Mouse (Mus musculus): Measurements from ENCODE around the gene Etv6. TPM values are rescaled to one million over a fixed set of nuclear protein-coding genes. Genes with fewer than 3 reads are reported as not detected.

The Etv6 gene
- polyA plus RNA-seq, 2 experiments, result 13.9 to 16.5 TPM

GRCm38 (mm10) chr6:134243546-134243945, 208.0 kb downstream of the Etv6 start:
- Histone ChIP-seq H3K4me2 (replicated peaks; ENCODE audit: low read depth, low read length, severe bottlenecking) (no peak overlapping the region), H3K4me3 (replicated peaks; ENCODE audit: low read length) (no peak overlapping the region), H3K27me3 (ENCODE audit: control insufficient read depth, insufficient read depth, low read length) (no peaks in the 10 kb centered on the region), H3K9me3 (ENCODE audit: control insufficient read depth, low read length) (0 out of 2 replicates have a peak, but pooled peaks cover 2% of the 10 kb centered on the region), H3K36me3 (ENCODE audit: control insufficient read depth, insufficient read depth, low read length) (peaks cover 17% of the 10 kb centered on the region), H3K9ac (ENCODE audit: low read depth, low read length, severe bottlenecking) (no peak overlapping the region), H3K27ac (replicated peaks; ENCODE audit: low read depth, low read length) (no peak overlapping the region), H3K4me1 (ENCODE audit: control insufficient read depth, insufficient read depth, low read length) (no peaks in the 10 kb centered on the region)
- no peak for ATAC-seq (ENCODE audit: low FRiP score, low read depth)
- 74% methylated on average over 4 of the region's 4 CpGs for WGBS
- TF ChIP-seq POLR2A (IDR thresholded peaks at IDR 0.05; ENCODE audit: borderline replicate concordance, extremely low read depth, insufficient read depth, insufficient read length), result no peak
- no peak for DNase-seq (ENCODE audit: low spot score)

- no peak overlapping the region for H3K4me3 ChIP-seq (replicated peaks; ENCODE audit: low read length)
- DNase-seq (ENCODE audit: low spot score) (no peak), ATAC-seq (ENCODE audit: low FRiP score, low read depth) (no peak)
- H3K27me3 ChIP-seq (ENCODE audit: control insufficient read depth, insufficient read depth, low read length), result no peaks in the 10 kb centered on the region
- WGBS, result 80% methylated on average over 4 of the region's 4 CpGs
- 0 out of 2 replicates have a peak, but pooled peaks cover 2% of the 10 kb centered on the region for H3K9me3 ChIP-seq (ENCODE audit: control insufficient read depth, low read length)
- no peak overlapping the region for H3K4me2 ChIP-seq (replicated peaks; ENCODE audit: low read depth, low read length, severe bottlenecking)
- TF ChIP-seq POLR2A (IDR thresholded peaks at IDR 0.05; ENCODE audit: borderline replicate concordance, extremely low read depth, insufficient read depth, insufficient read length), result no peak
- H3K27ac ChIP-seq (replicated peaks; ENCODE audit: low read depth, low read length), result no peak overlapping the region
- H3K9ac ChIP-seq (ENCODE audit: low read depth, low read length, severe bottlenecking), result no peak overlapping the region
- peaks cover 22% of the 10 kb centered on the region for H3K36me3 ChIP-seq (ENCODE audit: control insufficient read depth, insufficient read depth, low read length)
- H3K4me1 ChIP-seq (ENCODE audit: control insufficient read depth, insufficient read depth, low read length), result no peaks in the 10 kb centered on the region
These were observed 208.6 kb downstream of the Etv6 start for GRCm38 (mm10) chr6:134244071-134244470.

- TF ChIP-seq POLR2A (IDR thresholded peaks at IDR 0.05; ENCODE audit: borderline replicate concordance, extremely low read depth, insufficient read depth, insufficient read length), result no peak
- Histone ChIP-seq H3K27ac (replicated peaks; ENCODE audit: low read depth, low read length) (no peak overlapping the region), H3K4me3 (replicated peaks; ENCODE audit: low read length) (no peak overlapping the region), H3K27me3 (ENCODE audit: control insufficient read depth, insufficient read depth, low read length) (no peaks in the 10 kb centered on the region), H3K9ac (ENCODE audit: low read depth, low read length, severe bottlenecking) (no peak overlapping the region), H3K4me2 (replicated peaks; ENCODE audit: low read depth, low read length, severe bottlenecking) (no peak overlapping the region), H3K36me3 (ENCODE audit: control insufficient read depth, insufficient read depth, low read length) (peaks cover 17% of the 10 kb centered on the region), H3K9me3 (ENCODE audit: control insufficient read depth, low read length) (no peaks in the 10 kb centered on the region), H3K4me1 (ENCODE audit: control insufficient read depth, insufficient read depth, low read length) (no peaks in the 10 kb centered on the region)
- no peak for ATAC-seq (ENCODE audit: low FRiP score, low read depth)
- no peak for DNase-seq (ENCODE audit: low spot score)
- WGBS, result 92% methylated on average over 2 of the region's 2 CpGs
These were observed 210.6 kb downstream of the Etv6 start for GRCm38 (mm10) chr6:134246109-134246508.

GRCm38 (mm10) chr6:134247324-134247723, 211.8 kb downstream of the Etv6 start:
- ATAC-seq (ENCODE audit: low FRiP score, low read depth), result no peak
- H3K27ac ChIP-seq (replicated peaks; ENCODE audit: low read depth, low read length), result no peak overlapping the region

GRCm38 (mm10) chr6:134248720-134249119, 213.2 kb downstream of the Etv6 start:
- H3K36me3 ChIP-seq (ENCODE audit: control insufficient read depth, insufficient read depth, low read length), result peaks cover 13% of the 10 kb centered on the region
- no peak overlapping the region for H3K4me3 ChIP-seq (replicated peaks; ENCODE audit: low read length)
- no peak overlapping the region for H3K9ac ChIP-seq (ENCODE audit: low read depth, low read length, severe bottlenecking)
- DNase-seq (ENCODE audit: low spot score), result no peak
- ATAC-seq (ENCODE audit: low FRiP score, low read depth), result no peak
- no peak overlapping the region for H3K27ac ChIP-seq (replicated peaks; ENCODE audit: low read depth, low read length)
- H3K4me1 ChIP-seq (ENCODE audit: control insufficient read depth, insufficient read depth, low read length), result no peaks in the 10 kb centered on the region
- no peaks in the 10 kb centered on the region for H3K9me3 ChIP-seq (ENCODE audit: control insufficient read depth, low read length)
- TF ChIP-seq POLR2A (IDR thresholded peaks at IDR 0.05; ENCODE audit: borderline replicate concordance, extremely low read depth, insufficient read depth, insufficient read length), result no peak
- no peaks in the 10 kb centered on the region for H3K27me3 ChIP-seq (ENCODE audit: control insufficient read depth, insufficient read depth, low read length)
- 75% methylated on average over 19 of the region's 19 CpGs for WGBS
- H3K4me2 ChIP-seq (replicated peaks; ENCODE audit: low read depth, low read length, severe bottlenecking), result no peak overlapping the region

More at GRCm38 (mm10) chr6:134247324-134247723, 211.8 kb downstream of the Etv6 start:
- DNase-seq (ENCODE audit: low spot score), result no peak
- Histone ChIP-seq H3K4me1 (ENCODE audit: control insufficient read depth, insufficient read depth, low read length) (no peaks in the 10 kb centered on the region), H3K27me3 (ENCODE audit: control insufficient read depth, insufficient read depth, low read length) (no peaks in the 10 kb centered on the region), H3K9me3 (ENCODE audit: control insufficient read depth, low read length) (no peaks in the 10 kb centered on the region), H3K4me3 (replicated peaks; ENCODE audit: low read length) (no peak overlapping the region), H3K9ac (ENCODE audit: low read depth, low read length, severe bottlenecking) (no peak overlapping the region), H3K36me3 (ENCODE audit: control insufficient read depth, insufficient read depth, low read length) (peaks cover 13% of the 10 kb centered on the region), H3K4me2 (replicated peaks; ENCODE audit: low read depth, low read length, severe bottlenecking) (no peak overlapping the region)
- WGBS, result 91% methylated on average over 9 of the region's 9 CpGs
- no peak for TF ChIP-seq POLR2A (IDR thresholded peaks at IDR 0.05; ENCODE audit: borderline replicate concordance, extremely low read depth, insufficient read depth, insufficient read length)

GRCm38 (mm10) chr6:134250764-134251163, 215.3 kb downstream of the Etv6 start:
- Histone ChIP-seq H3K9me3 (ENCODE audit: control insufficient read depth, low read length) (no peaks in the 10 kb centered on the region), H3K4me2 (replicated peaks; ENCODE audit: low read depth, low read length, severe bottlenecking) (no peak overlapping the region), H3K4me3 (replicated peaks; ENCODE audit: low read length) (no peak overlapping the region), H3K27ac (replicated peaks; ENCODE audit: low read depth, low read length) (no peak overlapping the region), H3K9ac (ENCODE audit: low read depth, low read length, severe bottlenecking) (no peak overlapping the region), H3K4me1 (ENCODE audit: control insufficient read depth, insufficient read depth, low read length) (no peaks in the 10 kb centered on the region), H3K27me3 (ENCODE audit: control insufficient read depth, insufficient read depth, low read length) (no peaks in the 10 kb centered on the region), H3K36me3 (ENCODE audit: control insufficient read depth, insufficient read depth, low read length) (peaks cover 13% of the 10 kb centered on the region)
- no peak for ATAC-seq (ENCODE audit: low FRiP score, low read depth)
- 89% methylated on average over 5 of the region's 5 CpGs for WGBS
- DNase-seq (ENCODE audit: low spot score), result no peak
- no peak for TF ChIP-seq POLR2A (IDR thresholded peaks at IDR 0.05; ENCODE audit: borderline replicate concordance, extremely low read depth, insufficient read depth, insufficient read length)
